Mouse (Mus musculus) forebrain, embryonic 14.5 days (tissue): Measurements from ENCODE around the gene Grb10. TPM values are rescaled to one million over a fixed set of nuclear protein-coding genes. Genes with fewer than 3 reads are reported as not detected.

ENCODE experiments used
- ATAC-seq: fragments of 200-750 bp; cut with Nextera tagmentation; 2 replicates; pipeline ENCODE4 v1.8.0; 2017; ENCODE audit warnings: mild to moderate bottlenecking, moderate library complexity
- DNase-seq: peaks from one replicate; pipeline ENCODE4 v3.0.0-alpha.2; 2015; ENCODE audit warnings: low spot score
- H3K27ac ChIP-seq: fragments of 300-500 bp; sonication (generic); 2 replicates; pipeline ENCODE4 v1.5.1; 2014; ENCODE audit warnings: low read depth, mild to moderate bottlenecking, control low read depth, low read length, moderate library complexity
- H3K27me3 ChIP-seq: fragments of 300-500 bp; sonication (generic); replicated peaks from 2 replicates; pipeline ENCODE4 v1.6.1; 2014; ENCODE audit warnings: low read length, control low read depth, mixed read lengths; ENCODE audit not compliant: control insufficient read depth, insufficient read depth
- H3K36me3 ChIP-seq: fragments of 300-500 bp; sonication (generic); 2 replicates; pipeline ENCODE4 v1.6.1; 2014; ENCODE audit warnings: low read length, control low read depth; ENCODE audit not compliant: control insufficient read depth, insufficient read depth
- H3K4me1 ChIP-seq: fragments of 300-500 bp; sonication (generic); 2 replicates; pipeline ENCODE4 v1.6.1; 2014; ENCODE audit warnings: antibody characterized with exemption, low read length, control low read depth; ENCODE audit not compliant: control insufficient read depth, insufficient read depth
- H3K4me2 ChIP-seq: fragments of 300-500 bp; sonication (generic); 2 replicates; pipeline ENCODE4 v1.6.1; 2014; ENCODE audit warnings: mild to moderate bottlenecking, control low read depth, low read length
- H3K4me3 ChIP-seq: fragments of 300-500 bp; sonication (generic); 2 replicates; pipeline ENCODE4 v1.5.1; 2014; ENCODE audit warnings: low read depth, low read length, control low read depth
- H3K9ac ChIP-seq: fragments of 300-500 bp; sonication (generic); 2 replicates; pipeline ENCODE4 v1.6.1; 2014; ENCODE audit warnings: mild to moderate bottlenecking, low read length, control low read depth, moderate library complexity
- H3K9me3 ChIP-seq: fragments of 300-500 bp; sonication (generic); replicated peaks from 2 replicates; pipeline ENCODE4 v1.6.1; 2016; ENCODE audit warnings: low read length, control low read depth, mixed read lengths; ENCODE audit not compliant: control insufficient read depth
- WGBS: fragments of 180-500 bp; shearing (Covaris S2); extraction: QIAGEN DNeasy Blood & Tissue Kit; methylation state at CpG from one replicate; pipeline ENCODE4 v1.1.7; 2014; 5-methylcytosine and 5-hydroxymethylcytosine counted together
- polyA plus RNA-seq: library from polyadenylated mRNA; unstranded; fragments of >200 nt; fragmentation: Nextera tagmentation; extraction: Ambion mirVana; gene quantifications from 2 replicates; pipeline ENCODE4 v1.2.1, GENCODE M21; 2014

The Grb10 gene
- polyA plus RNA-seq, 1 experiment from 2014 or later: 66.2 TPM

DNA sequence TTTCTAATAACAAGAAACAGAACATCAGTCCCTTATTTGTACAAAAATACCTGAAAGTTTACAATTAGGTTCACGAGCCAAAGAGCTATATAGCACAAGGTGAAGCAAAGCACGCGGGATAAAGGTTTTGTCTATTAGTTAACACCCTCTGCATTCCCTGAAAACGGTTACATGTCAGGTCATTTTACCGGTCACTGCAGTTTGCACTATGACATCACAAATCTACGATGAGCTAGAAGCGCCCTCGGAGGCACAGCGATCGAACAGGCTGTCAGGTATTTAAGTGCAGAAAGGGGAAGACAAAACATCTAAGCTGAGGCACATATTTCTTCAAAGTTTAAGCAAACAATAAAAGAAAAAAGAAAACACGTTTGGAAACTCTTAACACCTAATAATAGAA is 108.0 kb downstream of the Grb10 start:
- no peaks in the 10 kb centered on the region for H3K9me3 ChIP-seq
- no peak overlapping the region for H3K9ac ChIP-seq
- peaks cover 45% of the 10 kb centered on the region for H3K36me3 ChIP-seq
- DNase-seq (no peak), ATAC-seq (no peak)
- no peak overlapping the region for H3K27ac ChIP-seq
- H3K27me3 ChIP-seq: no peaks in the 10 kb centered on the region
- no peak overlapping the region for H3K4me2 ChIP-seq
- H3K4me1 ChIP-seq: no peaks in the 10 kb centered on the region
- WGBS: 91% methylated on average over 11 of the region's 11 CpGs
- H3K4me3 ChIP-seq: no peak overlapping the region

DNA sequence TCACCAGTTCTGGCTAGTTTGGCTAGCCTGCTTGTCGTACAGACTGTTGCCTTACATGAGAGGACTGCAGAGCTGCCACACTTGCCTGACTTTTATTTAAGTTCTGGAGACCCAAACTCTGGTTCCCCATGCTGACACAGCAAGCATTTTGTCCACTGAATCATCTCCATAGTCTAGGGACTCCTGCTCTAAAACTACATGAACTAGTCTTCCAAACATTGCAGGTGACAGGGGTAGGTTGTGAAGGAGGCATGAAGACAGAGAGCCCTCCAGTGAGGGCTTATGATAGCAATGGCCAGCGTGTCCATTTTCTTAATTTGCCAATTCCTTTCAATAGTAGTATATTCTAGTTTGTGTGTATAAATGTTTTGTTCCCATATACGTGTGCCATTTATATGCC is 109.4 kb downstream of the Grb10 start:
- no peaks in the 10 kb centered on the region for H3K9me3 ChIP-seq
- H3K4me2 ChIP-seq: no peak overlapping the region
- no peak overlapping the region for H3K9ac ChIP-seq
- H3K4me1 ChIP-seq: no peaks in the 10 kb centered on the region
- no peak overlapping the region for H3K4me3 ChIP-seq
- WGBS: 87% methylated on average over 3 of the region's 3 CpGs
- DNase-seq (no peak), ATAC-seq (no peak)
- no peak overlapping the region for H3K27ac ChIP-seq
- H3K36me3 ChIP-seq: peaks cover 31% of the 10 kb centered on the region
- H3K27me3 ChIP-seq: no peaks in the 10 kb centered on the region

DNA sequence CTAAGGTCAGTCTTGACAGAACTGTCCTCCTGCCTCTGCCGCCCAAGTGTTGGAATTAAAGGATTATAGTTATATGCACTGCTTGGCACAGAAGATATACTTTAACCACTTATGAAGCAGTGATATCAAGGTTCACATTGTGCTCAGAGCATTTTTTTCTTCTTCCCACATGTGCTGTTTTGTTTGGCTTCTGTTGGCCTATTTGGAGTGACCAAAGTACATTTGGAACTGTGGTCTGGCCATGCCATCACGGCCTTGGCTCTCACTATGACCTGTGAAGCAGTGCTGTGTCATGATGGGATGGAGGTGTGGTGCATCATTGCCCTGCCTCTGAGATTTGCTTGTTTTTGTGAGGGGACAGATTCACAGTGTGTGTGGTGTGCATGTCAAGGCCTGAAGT is 109.9 kb downstream of the Grb10 start:
- H3K9me3 ChIP-seq: no peaks in the 10 kb centered on the region
- no peak overlapping the region for H3K4me2 ChIP-seq
- 91% methylated on average over 2 of the region's 2 CpGs for WGBS
- no peak overlapping the region for H3K27ac ChIP-seq
- H3K4me3 ChIP-seq: no peak overlapping the region
- no peaks in the 10 kb centered on the region for H3K4me1 ChIP-seq
- H3K9ac ChIP-seq: no peak overlapping the region
- H3K36me3 ChIP-seq: peaks cover 28% of the 10 kb centered on the region
- DNase-seq (no peak), ATAC-seq (no peak)
- H3K27me3 ChIP-seq: no peaks in the 10 kb centered on the region

DNA sequence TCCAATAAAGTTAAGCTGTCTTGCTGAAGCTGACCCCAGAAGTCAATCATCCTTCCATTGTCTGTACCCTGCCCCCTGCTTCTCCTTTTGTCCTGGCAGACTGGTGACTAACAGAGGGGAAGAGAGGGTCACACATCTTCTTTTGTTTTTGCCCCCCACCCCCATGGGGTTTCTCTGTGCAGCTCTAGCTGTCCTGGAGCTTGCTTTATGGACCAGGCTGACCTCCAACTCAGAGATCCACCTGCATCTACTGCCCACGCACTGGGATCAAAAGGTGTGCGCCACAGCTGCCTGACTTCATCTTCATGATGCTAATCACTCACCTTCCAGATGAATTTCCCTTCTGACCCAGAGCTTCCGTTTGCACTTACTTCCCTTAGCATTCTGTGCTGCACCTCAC is 114.6 kb downstream of the Grb10 start:
- H3K4me1 ChIP-seq: no peaks in the 10 kb centered on the region
- WGBS: 45% methylated on average over 3 of the region's 3 CpGs
- no peak overlapping the region for H3K9ac ChIP-seq
- no peaks in the 10 kb centered on the region for H3K9me3 ChIP-seq
- H3K27ac ChIP-seq: no peak overlapping the region
- DNase-seq (no peak), ATAC-seq (no peak)
- H3K27me3 ChIP-seq: no peaks in the 10 kb centered on the region
- H3K4me2 ChIP-seq: no peak overlapping the region
- H3K4me3 ChIP-seq: no peak overlapping the region
- no peaks in the 10 kb centered on the region for H3K36me3 ChIP-seq

- no peaks in the 10 kb centered on the region for H3K9me3 ChIP-seq
- H3K36me3 ChIP-seq: no peaks in the 10 kb centered on the region
- H3K4me2 ChIP-seq: no peak overlapping the region
- 91% methylated on average over 3 of the region's 3 CpGs for WGBS
- no peaks in the 10 kb centered on the region for H3K27me3 ChIP-seq
- ATAC-seq: no peak
- no peak for DNase-seq
- H3K9ac ChIP-seq: no peak overlapping the region
- H3K4me1 ChIP-seq: no peaks in the 10 kb centered on the region
- H3K4me3 ChIP-seq: no peak overlapping the region
- no peak overlapping the region for H3K27ac ChIP-seq
Measured at GRCm38 (mm10) chr11:11923345-11923744, 115.1 kb downstream of the Grb10 start.

DNA sequence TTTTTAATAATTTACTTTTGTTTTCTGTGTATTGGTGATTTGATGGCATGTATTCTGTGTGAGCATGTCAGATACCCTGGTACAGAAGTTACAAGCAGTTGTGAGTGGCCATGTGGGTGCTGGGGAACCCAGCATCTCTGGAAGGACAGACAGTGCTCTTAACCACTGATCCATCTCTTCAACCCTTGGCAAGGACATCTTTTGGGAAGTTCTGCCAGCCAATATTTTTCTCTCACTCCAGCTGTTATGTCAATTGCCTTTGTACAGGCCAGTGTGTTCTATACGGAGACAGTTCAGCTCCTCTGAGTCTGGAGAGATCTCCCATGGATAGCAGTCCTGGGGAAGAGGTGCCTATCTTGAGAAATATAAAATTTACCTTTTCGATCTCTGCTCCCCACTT is 116.4 kb downstream of the Grb10 start:
- Histone ChIP-seq H3K9me3 (no peaks in the 10 kb centered on the region), H3K9ac (no peak overlapping the region), H3K4me1 (no peaks in the 10 kb centered on the region), H3K27ac (no peak overlapping the region), H3K27me3 (no peaks in the 10 kb centered on the region), H3K4me3 (no peak overlapping the region), H3K4me2 (no peak overlapping the region), H3K36me3 (no peaks in the 10 kb centered on the region)
- no peak for ATAC-seq
- WGBS: 90% methylated on average over 2 of the region's 2 CpGs
- DNase-seq: no peak

DNA sequence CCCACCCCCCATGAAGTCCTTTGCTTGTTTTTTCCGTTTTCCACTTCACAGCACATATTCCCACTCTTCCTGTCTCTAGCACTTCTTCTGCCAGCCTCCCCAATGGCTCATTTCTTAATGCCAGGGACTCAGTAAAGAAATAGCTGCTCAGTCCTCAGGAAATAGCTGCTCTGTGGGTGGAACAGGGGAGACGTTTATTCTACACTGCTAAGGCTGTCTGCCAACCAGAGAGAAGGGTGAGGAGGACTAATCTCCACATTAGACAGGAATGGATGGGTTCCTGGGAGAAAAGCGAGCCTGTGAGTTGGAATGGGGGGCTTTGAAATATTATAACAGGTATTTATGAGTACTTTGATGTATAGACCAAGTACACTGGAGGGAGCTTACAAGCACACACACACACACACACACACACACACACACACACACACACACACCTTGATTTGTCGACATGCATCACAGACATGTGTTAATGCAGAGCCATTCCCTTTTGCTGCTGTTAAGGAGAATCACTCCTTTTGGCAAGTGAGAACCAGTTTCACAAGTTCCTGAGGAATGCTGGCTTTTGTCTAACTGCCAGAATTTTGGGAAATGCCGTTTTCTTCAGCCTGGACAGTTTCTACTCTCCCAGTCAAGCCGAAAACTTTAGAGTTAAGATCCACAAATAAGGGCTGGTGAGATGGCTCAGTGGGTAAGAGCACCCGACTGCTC is 130.6 kb downstream of the Grb10 start:
- no peaks in the 10 kb centered on the region for H3K27me3 ChIP-seq
- H3K4me1 ChIP-seq: no peaks in the 10 kb centered on the region
- H3K36me3 ChIP-seq: no peaks in the 10 kb centered on the region
- no peak overlapping the region for H3K9ac ChIP-seq
- no peak for DNase-seq
- H3K9me3 ChIP-seq: no peaks in the 10 kb centered on the region
- 66% methylated on average over 7 of the region's 7 CpGs for WGBS
- no peak for ATAC-seq
- no peak overlapping the region for H3K4me3 ChIP-seq
- H3K27ac ChIP-seq: no peak overlapping the region
- no peak overlapping the region for H3K4me2 ChIP-seq

GRCm38 (mm10) chr11:11905518-11905917 is 133.0 kb downstream of the Grb10 start:
- no peaks in the 10 kb centered on the region for H3K36me3 ChIP-seq
- no peaks in the 10 kb centered on the region for H3K27me3 ChIP-seq
- DNase-seq (no peak), ATAC-seq (no peak)
- no peak overlapping the region for H3K4me3 ChIP-seq
- no peak overlapping the region for H3K4me2 ChIP-seq
- no peaks in the 10 kb centered on the region for H3K4me1 ChIP-seq
- H3K27ac ChIP-seq: no peak overlapping the region
- no peak overlapping the region for H3K9ac ChIP-seq
- H3K9me3 ChIP-seq: no peaks in the 10 kb centered on the region

GRCm38 (mm10) chr11:11904995-11905394 is 133.5 kb downstream of the Grb10 start:
- H3K9ac ChIP-seq: no peak overlapping the region
- H3K9me3 ChIP-seq: no peaks in the 10 kb centered on the region
- H3K4me2 ChIP-seq: no peak overlapping the region
- ATAC-seq: no peak
- WGBS: 59% methylated on average over 5 of the region's 5 CpGs
- no peaks in the 10 kb centered on the region for H3K27me3 ChIP-seq
- H3K4me1 ChIP-seq: no peaks in the 10 kb centered on the region
- no peaks in the 10 kb centered on the region for H3K36me3 ChIP-seq
- no peak for DNase-seq
- H3K4me3 ChIP-seq: no peak overlapping the region
- no peak overlapping the region for H3K27ac ChIP-seq
